Mouse (Mus musculus) ovary, adult 2 months (tissue): ENCODE data around the gene Lmln. TPM values are rescaled to one million over a fixed set of nuclear protein-coding genes. Genes with fewer than 3 reads are reported as not detected.

Experiments
- polyA plus RNA-seq: library from polyadenylated mRNA; depleted of rRNA; stranded (reverse); fragments of >200 nt; gene quantifications from 2 replicates; pipeline ENCODE4 v1.2.3, GENCODE M21; 2012; rRNA removed

The Lmln gene
- polyA plus RNA-seq = 6.8 and 8.8 TPM in 2 replicates

DNA sequence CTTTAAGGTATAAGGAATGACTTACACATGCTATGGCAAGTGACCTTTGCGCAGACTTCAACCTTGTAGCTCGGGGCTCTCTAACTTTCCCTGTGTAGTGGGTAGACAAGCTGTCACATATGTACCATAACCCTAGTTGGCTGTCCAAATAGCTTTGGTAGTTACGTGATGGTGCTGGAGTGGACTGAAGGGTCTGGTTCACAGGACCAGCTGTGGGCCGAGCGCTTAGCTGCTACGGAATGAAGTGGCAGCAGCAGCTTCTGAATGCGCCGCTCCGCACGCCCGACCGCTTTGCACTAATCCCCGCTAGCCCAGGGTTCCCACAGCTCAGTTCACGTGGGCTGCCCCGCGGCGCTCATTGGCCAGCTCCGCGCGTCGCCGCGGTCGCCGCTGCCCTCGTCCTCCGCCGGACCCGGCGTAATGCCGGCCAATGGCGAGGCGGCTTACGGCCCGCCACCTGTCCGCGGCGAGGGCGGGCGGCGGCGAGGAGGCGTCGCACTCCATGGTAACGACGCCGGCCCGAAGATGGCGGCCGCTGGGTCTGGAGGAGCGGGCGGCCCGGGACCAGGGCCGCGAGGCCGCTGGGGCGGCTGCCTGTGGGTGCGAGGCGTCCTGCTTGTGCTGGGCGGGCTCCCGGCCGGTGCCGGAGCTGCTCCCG, at the start of gene Lmln:
Gene Lmln, plus strand, starts transcription at position 498 of the 658 bp plus-strand sequence.

DNA sequence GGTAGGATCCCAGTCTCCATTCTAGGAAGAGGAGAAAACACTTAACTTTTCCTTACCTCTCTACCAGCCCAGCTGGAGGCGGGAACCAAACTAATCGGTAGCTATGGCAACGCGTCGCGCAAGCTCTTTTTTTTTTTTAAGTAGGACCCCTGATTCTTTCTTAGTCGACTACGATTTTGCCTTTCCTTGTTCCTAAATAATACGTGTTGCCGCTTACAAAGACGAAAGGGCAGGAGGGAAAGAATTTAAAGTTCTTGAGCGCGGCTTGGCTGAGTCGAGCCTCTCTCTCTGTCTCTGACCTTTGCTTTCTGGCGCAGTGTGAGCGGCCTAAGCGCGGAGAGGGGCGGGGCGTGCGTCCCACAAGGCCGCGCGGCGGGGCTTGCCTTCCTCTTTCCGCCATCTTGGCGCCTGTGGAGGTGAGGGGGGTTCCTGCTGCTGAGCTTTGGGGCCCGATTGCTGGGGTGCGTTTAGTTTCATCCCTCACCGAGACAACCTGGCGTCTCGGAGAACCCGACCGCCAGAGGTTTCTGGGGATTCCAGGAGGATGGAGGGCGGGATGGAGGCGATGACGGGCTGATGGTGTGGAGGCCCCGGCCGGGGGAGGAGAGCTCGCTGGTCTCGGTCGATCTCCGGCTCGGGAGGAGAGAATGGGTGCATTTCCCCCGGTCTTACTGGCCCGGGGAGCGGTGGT, 6.1 kb upstream of the Lmln start, which contains the start of the genes Iqcg and Rpl35a:
Gene Iqcg, minus strand, starts transcription at position 124 of the 691 bp plus-strand sequence.
Gene Rpl35a, plus strand, starts transcription at position 359 of the 691 bp plus-strand sequence.

Other genes with a start within 250 kb of the Lmln start
- 4.1 and 6.4 TPM in 2 replicates for gene Fyttd1, start 185.0 kb upstream of the Lmln start, polyA plus RNA-seq
- gene Rubcn, start 184.8 kb upstream of the Lmln start, polyA plus RNA-seq = 41.4 and 43.9 TPM in 2 replicates
- 19.9 and 23.6 TPM in 2 replicates for gene Lrch3, start 148.4 kb upstream of the Lmln start, polyA plus RNA-seq
- 0.98 and 1.2 TPM in 2 replicates for gene Iqcg, start 6.3 kb upstream of the Lmln start, polyA plus RNA-seq
- gene Rpl35a, start 6.1 kb upstream of the Lmln start, polyA plus RNA-seq = 120 and 167 TPM in 2 replicates
- 19.8 and 20.5 TPM in 2 replicates for gene Osbpl11, start 122.5 kb downstream of the Lmln start, polyA plus RNA-seq
- gene Snx4, start 188.9 kb downstream of the Lmln start, polyA plus RNA-seq = 5.6 and 9.0 TPM in 2 replicates